Mouse (Mus musculus): ENCODE results near the gene Hmgxb4.

- no peak for TF ChIP-seq CTCF (IDR thresholded peaks at IDR 0.05; ENCODE audit: extremely low read depth, insufficient read length, insufficient replicate concordance, low read depth, low read length)
- no peak for TF ChIP-seq POLR2A (IDR thresholded peaks at IDR 0.05; ENCODE audit: low read depth, low read length)
These were observed at the start of gene Hmgxb4 for GRCm38 (mm10) chr8:74993081-74993474.
